Mouse (Mus musculus) ES-E14 (cell line): ENCODE data around the gene Adgrd1. TPM values are rescaled to one million over a fixed set of nuclear protein-coding genes. Genes with fewer than 3 reads are reported as not detected.

Source experiments
- DNase-seq: peaks from one replicate; pipeline ENCODE4 v3.0.0-alpha.2; 2013; ENCODE audit warnings: low read depth, low spot score
- H3K27ac ChIP-seq: 2 replicates; pipeline ENCODE4 v1.5.1; 2012; ENCODE audit warnings: low read depth, mild to moderate bottlenecking, low read length, moderate library complexity, mixed read lengths; ENCODE audit not compliant: poor library complexity, insufficient read depth, severe bottlenecking
- H3K36me3 ChIP-seq: 2 replicates; pipeline ENCODE4 v1.6.1; 2012; ENCODE audit warnings: mild to moderate bottlenecking, low read length, moderate library complexity, mixed read lengths; ENCODE audit not compliant: control insufficient read depth, poor library complexity, insufficient read depth, severe bottlenecking
- H3K4me1 ChIP-seq, 2 experiments: fragments of 150-350 bp in 1 of 2; sonication (generic) in 1 of 2; 2 replicates each; pipeline ENCODE4 v1.6.1; 2012; ENCODE audit warnings: low read length in 2 of 2, mild to moderate bottlenecking in 1 of 2, mixed read lengths in 1 of 2; ENCODE audit not compliant: control insufficient read depth in 2 of 2, insufficient read depth in 2 of 2, poor library complexity in 1 of 2
- H3K4me3 ChIP-seq, 2 experiments: fragments of 150-350 bp in 1 of 2; sonication (generic) in 1 of 2; 2 replicates each; pipeline ENCODE4 v1.5.1; 2012; ENCODE audit warnings: low read length in 2 of 2, low read depth in 1 of 2, mild to moderate bottlenecking in 1 of 2, mixed read lengths in 1 of 2; ENCODE audit not compliant: insufficient read depth in 1 of 2, poor library complexity in 1 of 2, severe bottlenecking in 1 of 2
- H3K9ac ChIP-seq: 2 replicates; pipeline ENCODE4 v1.6.1; 2012; ENCODE audit warnings: low read depth, mild to moderate bottlenecking, low read length, mixed read lengths; ENCODE audit not compliant: poor library complexity, insufficient read depth, severe bottlenecking
- H3K9me3 ChIP-seq: fragments of 150-350 bp; sonication (generic); 2 replicates; pipeline ENCODE4 v1.6.1; 2012; ENCODE audit warnings: low read depth, mild to moderate bottlenecking, low read length; ENCODE audit not compliant: control insufficient read depth, insufficient read depth
- CHD2 ChIP-seq: IDR thresholded peaks from 2 replicates; pipeline ENCODE4 v1.6.1; 2014; ENCODE audit warnings: mild to moderate bottlenecking, low read depth, low read length, inconsistent platforms
- HCFC1 ChIP-seq: IDR thresholded peaks from 2 replicates; pipeline ENCODE4 v1.6.1; 2012; ENCODE audit warnings: low read length, inconsistent platforms, borderline replicate concordance; ENCODE audit not compliant: insufficient read depth
- MAFK ChIP-seq: IDR thresholded peaks from 2 replicates; pipeline ENCODE4 v1.6.1; 2014; ENCODE audit warnings: mild to moderate bottlenecking, low read depth, low read length, inconsistent platforms; ENCODE audit not compliant: insufficient read depth
- ZC3H11A ChIP-seq: IDR thresholded peaks from 2 replicates; pipeline ENCODE4 v1.6.1; 2012; ENCODE audit warnings: low read depth, mild to moderate bottlenecking, inconsistent platforms, low read length, borderline replicate concordance
- ZNF384 ChIP-seq: IDR thresholded peaks from 2 replicates; pipeline ENCODE4 v1.6.1; 2012; ENCODE audit warnings: low read depth, low read length, inconsistent platforms
- in situ Hi-C, 2 experiments: fragments of 600-800 bp; cut with MboI; formaldehyde crosslinking; loops; one replicate each; pipeline ENCODE4 v1.15.1; 2025; ENCODE audit warnings: low sequenced_read_pairs in 2 of 2, inconsistent platforms in 1 of 2; ENCODE audit not compliant: unreplicated experiment in 2 of 2
- total RNA-seq: library from RNA; depleted of rRNA; stranded (reverse); fragments of 300-350 nt; gene quantifications from 2 replicates; pipeline ENCODE4 v1.2.3, GENCODE M21; 2012; rRNA removed

The Adgrd1 gene
- 1.1 and 2.8 TPM in 2 replicates for total RNA-seq

DNA sequence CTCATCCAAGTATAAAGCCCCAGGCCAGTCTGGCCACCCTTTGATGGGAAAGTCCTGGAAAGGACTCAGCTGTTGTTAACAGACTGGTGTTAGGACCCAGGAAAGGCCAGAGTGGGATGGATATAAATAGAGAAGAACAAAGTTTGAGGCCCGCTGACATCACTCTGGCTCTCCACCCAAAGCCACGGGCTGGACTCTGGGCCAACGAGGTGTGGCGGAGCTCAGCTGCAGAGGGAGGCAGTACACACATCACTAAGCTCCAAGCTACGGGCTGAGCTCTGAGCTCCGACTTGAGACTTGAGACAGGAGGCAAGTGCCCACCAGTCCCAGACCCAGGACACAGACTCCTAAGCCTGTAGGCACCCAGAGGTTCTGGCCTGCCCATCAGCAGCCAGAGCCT is at the start of gene Adgrd1:
TSS of gene Adgrd1 (plus strand) at position 240 of the 400 bp plus-strand sequence.
- no peak within 1 kb of the TSS for H3K4me3 ChIP-seq
- no peaks in the 10 kb centered on the region for H3K36me3 ChIP-seq
- TF ChIP-seq CHD2 (no peak), MAFK (no peak), ZNF384 (no peak), ZC3H11A (no peak), HCFC1 (no peak)
- in situ Hi-C loops = no loop called here
- H3K9me3 ChIP-seq = no peaks in the 10 kb centered on the region
- H3K9ac ChIP-seq = no peak within 1 kb of the TSS
- H3K27ac ChIP-seq = no peak within 1 kb of the TSS
- no peak for DNase-seq
- H3K4me1 ChIP-seq = no peaks in the 10 kb centered on the region

DNA sequence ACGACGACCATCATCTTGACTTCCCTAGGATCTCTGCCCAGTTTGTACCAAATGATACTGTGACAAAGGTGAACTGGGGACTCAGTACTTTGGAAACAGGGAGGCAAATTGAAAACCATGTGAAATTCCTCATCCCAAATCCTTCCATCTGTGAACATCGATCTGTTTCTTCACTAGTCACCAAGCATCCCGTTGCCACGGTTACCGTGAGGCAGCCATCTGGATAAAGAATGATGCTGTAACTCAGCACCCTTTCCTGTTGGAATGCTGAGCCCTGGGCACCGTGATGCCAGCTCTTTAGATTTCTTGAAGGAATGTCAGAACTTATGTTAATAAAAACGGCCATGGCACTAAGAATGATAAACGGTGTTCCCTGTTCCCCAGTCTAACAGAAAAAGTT is 47.2 kb upstream of the Adgrd1 start:
- no peak overlapping the region for H3K4me3 ChIP-seq
- no peak overlapping the region for H3K27ac ChIP-seq
- TF ChIP-seq ZC3H11A (no peak), HCFC1 (no peak), ZNF384 (no peak), CHD2 (no peak), MAFK (no peak)
- in situ Hi-C loops = no loop called here
- DNase-seq = no peak
- H3K9ac ChIP-seq = no peak overlapping the region
- H3K9me3 ChIP-seq = no peaks in the 10 kb centered on the region
- no peaks in the 10 kb centered on the region for H3K36me3 ChIP-seq
- H3K4me1 ChIP-seq = no peaks in the 10 kb centered on the region; a peak in 1 of 4 replicates

DNA sequence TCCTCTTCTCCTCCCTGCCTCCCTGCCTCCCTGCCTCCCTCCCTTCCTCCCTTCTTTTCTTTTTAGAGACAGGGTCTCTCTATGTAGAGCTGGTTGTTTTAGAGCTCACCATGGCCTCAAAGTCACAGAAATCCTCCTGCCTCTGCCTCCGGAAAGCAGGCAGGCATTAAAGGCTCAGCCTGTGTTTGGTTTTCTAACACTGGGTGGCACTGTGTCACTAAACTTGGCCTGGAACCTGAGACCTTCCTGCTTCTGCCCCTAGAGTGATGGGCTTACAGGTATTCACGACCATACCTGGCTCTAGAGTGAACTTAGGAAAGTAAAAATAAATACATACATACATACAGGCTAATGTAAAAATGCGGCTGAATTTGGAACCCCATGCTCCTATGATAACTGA is 44.6 kb upstream of the Adgrd1 start:
- TF ChIP-seq ZNF384 = no peak
- TF ChIP-seq HCFC1 = no peak
- TF ChIP-seq ZC3H11A = no peak
- no peak for TF ChIP-seq MAFK
- no peak for TF ChIP-seq CHD2
- Histone ChIP-seq H3K36me3 (no peaks in the 10 kb centered on the region), H3K9ac (no peak overlapping the region), H3K4me1 (no peaks in the 10 kb centered on the region; a peak in 1 of 4 replicates), H3K27ac (no peak overlapping the region), H3K9me3 (no peaks in the 10 kb centered on the region), H3K4me3 (no peak overlapping the region)
- in situ Hi-C loops = no loop called here
- no peak for DNase-seq

DNA sequence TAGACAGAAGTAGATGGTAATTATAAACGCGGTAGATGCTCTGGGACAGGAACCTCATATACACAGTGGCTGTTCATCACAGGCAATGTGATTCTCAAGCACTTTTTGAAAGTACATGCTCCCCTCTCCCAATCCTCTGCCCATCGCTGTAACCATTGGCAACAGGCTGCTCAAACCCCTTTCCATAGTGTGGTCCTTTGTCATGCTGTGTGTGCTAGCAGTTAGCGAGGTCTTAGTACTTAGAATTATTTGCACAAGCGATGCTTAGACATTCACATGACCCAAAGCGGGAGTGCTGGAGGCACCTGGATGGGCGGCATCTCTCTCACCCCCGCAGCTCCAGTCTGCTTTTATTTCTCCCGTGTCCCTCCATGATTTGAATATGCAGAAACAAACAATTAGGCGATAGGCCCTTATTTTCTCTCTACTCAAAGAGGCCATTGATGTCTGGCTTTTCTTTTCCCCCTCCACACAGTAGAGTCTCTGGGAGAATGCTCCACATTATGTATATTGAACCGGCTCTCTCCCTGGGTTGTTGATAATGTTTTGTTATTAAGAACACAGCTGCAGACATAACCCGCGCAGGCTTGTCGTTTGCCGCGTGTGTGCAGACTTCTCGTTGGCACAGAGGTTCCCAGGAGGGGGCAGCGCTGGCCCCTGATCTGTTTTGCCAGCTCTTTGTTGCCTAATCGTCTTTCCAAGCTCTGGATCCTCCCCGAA is 43.8 kb upstream of the Adgrd1 start:
- Histone ChIP-seq H3K4me1 (no peaks in the 10 kb centered on the region; a peak in 1 of 4 replicates), H3K36me3 (no peaks in the 10 kb centered on the region), H3K4me3 (no peak overlapping the region), H3K9ac (no peak overlapping the region), H3K9me3 (no peaks in the 10 kb centered on the region), H3K27ac (no peak overlapping the region)
- no peak for DNase-seq
- in situ Hi-C loops = no loop called here
- no peak for TF ChIP-seq ZC3H11A
- TF ChIP-seq CHD2 = no peak
- no peak for TF ChIP-seq ZNF384
- TF ChIP-seq MAFK = no peak
- no peak for TF ChIP-seq HCFC1
